Mouse (Mus musculus): ENCODE results near the gene Pxmp2. TPM values are rescaled to one million over a fixed set of nuclear protein-coding genes. Genes with fewer than 3 reads are reported as not detected.
A peak's percentile ranks its signal among the peaks of the same experiment; 100 is the strongest.

Pxmp2 gene
- polyA plus RNA-seq, 1 experiment from 2014 or later = 6.3 TPM

DNA sequence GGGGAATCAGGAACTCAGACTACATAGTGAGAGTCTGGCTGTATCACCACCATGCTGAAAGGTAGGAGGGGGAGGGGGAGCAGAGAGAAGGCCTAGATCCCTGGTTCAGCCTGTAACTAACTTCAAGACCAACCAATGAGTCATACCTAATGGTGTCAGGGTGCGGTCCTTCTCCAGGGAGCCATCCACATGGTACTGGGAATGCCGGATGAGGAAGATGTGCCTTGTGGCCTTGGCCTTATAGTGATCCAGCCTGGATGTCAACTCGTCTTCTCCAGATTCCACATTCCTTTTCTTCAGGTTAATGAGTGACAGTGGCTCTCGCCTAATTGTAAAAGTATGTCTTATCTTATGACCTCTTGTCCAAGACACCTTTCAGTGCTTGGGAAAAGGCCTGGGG lies 19.0 kb downstream of the Pxmp2 start:
- no peak for TF ChIP-seq CTCF (IDR thresholded peaks at IDR 0.05; ENCODE audit: low read depth)
- H3K4me3 ChIP-seq (ENCODE audit: low read depth, low read length) = no peak overlapping the region
- ATAC-seq = no peak

GRCm38 (mm10) chr5:110244091-110244490 lies 41.9 kb downstream of the Pxmp2 start:
- H3K27me3 ChIP-seq (replicated peaks; ENCODE audit: control insufficient read depth, insufficient read depth, low read length) = no peaks in the 10 kb centered on the region
- no peak overlapping the region for H3K4me2 ChIP-seq (replicated peaks; ENCODE audit: low read depth)
- peaks cover 87% of the 10 kb centered on the region for H3K36me3 ChIP-seq (ENCODE audit: control insufficient read depth, insufficient read depth)
- no peaks in the 10 kb centered on the region for H3K9me3 ChIP-seq (ENCODE audit: control insufficient read depth)
- no peak for ATAC-seq
- H3K9ac ChIP-seq (ENCODE audit: low read depth, low read length) = no peak overlapping the region
- H3K27ac ChIP-seq (ENCODE audit: low read depth, low read length) = no peak overlapping the region
- no peak for TF ChIP-seq CTCF (IDR thresholded peaks at IDR 0.05; ENCODE audit: low read depth)
- no peaks in the 10 kb centered on the region for H3K4me1 ChIP-seq (replicated peaks; ENCODE audit: control insufficient read depth, insufficient read depth, low read length)
- 72% methylated on average over 2 of the region's 2 CpGs for WGBS
- no peak overlapping the region for H3K4me3 ChIP-seq (ENCODE audit: low read depth, low read length)

More for the DNA sequence above, 19.0 kb downstream of the Pxmp2 start:
- no peak overlapping the region for H3K9ac ChIP-seq (ENCODE audit: low read depth, low read length)
- H3K27me3 ChIP-seq (replicated peaks; ENCODE audit: control insufficient read depth, insufficient read depth, low read length) = no peaks in the 10 kb centered on the region
- peaks cover 10% of the 10 kb centered on the region for H3K4me1 ChIP-seq (replicated peaks; ENCODE audit: control insufficient read depth, insufficient read depth, low read length)
- no peak overlapping the region for H3K27ac ChIP-seq (ENCODE audit: low read depth, low read length)
- H3K4me2 ChIP-seq (replicated peaks; ENCODE audit: low read depth) = no peak overlapping the region
- H3K9me3 ChIP-seq (ENCODE audit: control insufficient read depth) = no peaks in the 10 kb centered on the region
- WGBS = 54% methylated on average over 4 of the region's 4 CpGs
- H3K36me3 ChIP-seq (ENCODE audit: control insufficient read depth, insufficient read depth) = peaks cover 22% of the 10 kb centered on the region

GRCm38 (mm10) chr5:110232346-110232745 lies 53.6 kb downstream of the Pxmp2 start:
- 73% methylated on average over 6 of the region's 6 CpGs for WGBS
- ATAC-seq = no peak
- TF ChIP-seq CTCF (IDR thresholded peaks at IDR 0.05; ENCODE audit: low read depth) = no peak
- Histone ChIP-seq H3K9ac (ENCODE audit: low read depth, low read length) (no peak overlapping the region), H3K9me3 (ENCODE audit: control insufficient read depth) (no peaks in the 10 kb centered on the region), H3K4me2 (replicated peaks; ENCODE audit: low read depth) (peak overlapping the region; percentile 70), H3K4me1 (replicated peaks; ENCODE audit: control insufficient read depth, insufficient read depth, low read length) (no peaks in the 10 kb centered on the region), H3K27ac (ENCODE audit: low read depth, low read length) (no peak overlapping the region), H3K36me3 (ENCODE audit: control insufficient read depth, insufficient read depth) (peaks cover 16% of the 10 kb centered on the region), H3K27me3 (replicated peaks; ENCODE audit: control insufficient read depth, insufficient read depth, low read length) (no peaks in the 10 kb centered on the region), H3K4me3 (ENCODE audit: low read depth, low read length) (no peak overlapping the region)

DNA sequence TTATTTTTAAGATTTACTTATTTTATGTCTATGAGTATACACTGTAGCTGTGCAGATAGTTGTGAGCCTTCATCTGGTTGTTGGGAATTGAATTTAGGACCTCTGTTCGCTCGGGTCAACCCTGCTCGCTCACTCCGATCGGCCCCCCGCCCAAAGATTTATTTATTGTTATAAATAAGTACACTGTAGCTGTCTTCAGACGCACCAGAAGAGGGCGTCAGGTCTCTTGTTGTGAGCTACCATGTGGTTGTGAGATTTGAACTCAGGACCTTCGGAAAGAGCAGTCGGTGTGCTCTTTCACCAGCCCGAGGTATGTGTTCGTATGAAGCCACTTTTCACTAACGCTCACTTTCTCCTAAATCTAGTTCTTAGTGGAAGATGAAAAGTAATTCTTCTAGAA lies 54.3 kb downstream of the Pxmp2 start:
- no peaks in the 10 kb centered on the region for H3K4me1 ChIP-seq (replicated peaks; ENCODE audit: control insufficient read depth, insufficient read depth, low read length)
- peak overlapping the region; percentile 91 for H3K4me3 ChIP-seq (ENCODE audit: low read depth, low read length)
- no peaks in the 10 kb centered on the region for H3K27me3 ChIP-seq (replicated peaks; ENCODE audit: control insufficient read depth, insufficient read depth, low read length)
- ATAC-seq = no peak
- H3K4me2 ChIP-seq (replicated peaks; ENCODE audit: low read depth) = peak overlapping the region; percentile 70
- peak overlapping the region; percentile 89; the same call in 1 of the 2 replicates for H3K9ac ChIP-seq (ENCODE audit: low read depth, low read length)
- no peaks in the 10 kb centered on the region for H3K9me3 ChIP-seq (ENCODE audit: control insufficient read depth)
- H3K27ac ChIP-seq (ENCODE audit: low read depth, low read length) = no peak overlapping the region; the same call in 1 of the 2 replicates
- peaks cover 10% of the 10 kb centered on the region for H3K36me3 ChIP-seq (ENCODE audit: control insufficient read depth, insufficient read depth)
- TF ChIP-seq CTCF (IDR thresholded peaks at IDR 0.05; ENCODE audit: low read depth) = peak; percentile 44; the same call in 1 of the 2 replicates
- 39% methylated on average over 13 of the region's 13 CpGs for WGBS

DNA sequence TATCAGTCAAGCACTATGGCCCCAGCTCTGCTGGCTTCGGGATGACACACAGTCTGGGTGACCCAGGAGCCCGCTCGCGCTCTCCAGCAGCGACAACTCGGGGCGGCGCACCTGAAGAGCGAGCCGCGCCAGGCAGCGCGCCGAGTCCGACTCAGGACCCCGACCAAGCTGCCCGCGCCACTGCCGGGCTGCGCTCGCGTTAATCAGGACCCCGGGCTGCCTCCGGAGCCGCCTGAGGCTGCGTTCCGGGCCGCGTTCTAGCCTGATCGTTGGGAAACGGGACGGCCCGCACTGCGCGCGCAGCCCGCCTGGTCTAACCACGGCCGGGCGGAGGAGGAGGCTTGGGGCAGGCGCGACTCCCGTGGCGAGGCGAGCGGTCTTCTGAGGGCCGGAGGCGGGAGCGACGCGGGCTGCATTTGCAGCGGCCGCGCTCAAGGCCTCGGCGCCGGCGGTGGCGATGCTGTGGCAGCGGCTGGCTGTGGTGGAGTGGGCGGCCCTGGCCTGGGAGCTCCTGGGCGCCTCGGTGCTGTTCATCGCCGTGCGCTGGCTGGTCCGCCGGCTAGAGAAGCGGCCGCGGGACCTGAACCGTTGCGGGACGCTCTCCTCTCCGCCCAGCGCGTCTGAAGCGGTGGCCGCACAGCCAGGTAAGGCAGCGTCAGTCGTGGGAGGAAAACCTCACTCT lies 55.1 kb downstream of the Pxmp2 start, which contains the start of gene Ankle2:
Gene Ankle2, plus strand, starts transcription at position 225 of the 682 bp plus-strand sequence.
- H3K4me3 ChIP-seq (ENCODE audit: low read depth, low read length) = peak within 1 kb of the TSS; percentile 91
- WGBS = under 1% methylated on average over 77 of the region's 81 CpGs
- H3K27ac ChIP-seq (ENCODE audit: low read depth, low read length) = peak within 1 kb of the TSS; percentile 93
- TF ChIP-seq CTCF (IDR thresholded peaks at IDR 0.05; ENCODE audit: low read depth) = no peak
- H3K4me1 ChIP-seq (replicated peaks; ENCODE audit: control insufficient read depth, insufficient read depth, low read length) = no peaks in the 10 kb centered on the region
- ATAC-seq = peak; percentile 99
- H3K4me2 ChIP-seq (replicated peaks; ENCODE audit: low read depth) = peak within 1 kb of the TSS; percentile 70
- no peaks in the 10 kb centered on the region for H3K9me3 ChIP-seq (ENCODE audit: control insufficient read depth)
- H3K36me3 ChIP-seq (ENCODE audit: control insufficient read depth, insufficient read depth) = peaks cover 6% of the 10 kb centered on the region; the same call in 1 of the 2 replicates
- H3K27me3 ChIP-seq (replicated peaks; ENCODE audit: control insufficient read depth, insufficient read depth, low read length) = no peaks in the 10 kb centered on the region
- H3K9ac ChIP-seq (ENCODE audit: low read depth, low read length) = peak within 1 kb of the TSS; percentile 89

- Histone ChIP-seq H3K27me3 (replicated peaks; ENCODE audit: control insufficient read depth, insufficient read depth, low read length) (no peaks in the 10 kb centered on the region), H3K9me3 (ENCODE audit: control insufficient read depth) (no peaks in the 10 kb centered on the region), H3K9ac (ENCODE audit: low read depth, low read length) (peak overlapping the region; percentile 89), H3K4me3 (ENCODE audit: low read depth, low read length) (peak overlapping the region; percentile 91), H3K4me1 (replicated peaks; ENCODE audit: control insufficient read depth, insufficient read depth, low read length) (no peaks in the 10 kb centered on the region), H3K36me3 (ENCODE audit: control insufficient read depth, insufficient read depth) (peaks cover 6% of the 10 kb centered on the region; the same call in 1 of the 2 replicates), H3K4me2 (replicated peaks; ENCODE audit: low read depth) (peak overlapping the region; percentile 70), H3K27ac (ENCODE audit: low read depth, low read length) (peak overlapping the region; percentile 93)
- no peak for TF ChIP-seq CTCF (IDR thresholded peaks at IDR 0.05; ENCODE audit: low read depth)
- 5% methylated on average over 8 of the region's 8 CpGs for WGBS
- no peak for ATAC-seq
These were observed 55.6 kb downstream of the Pxmp2 start for GRCm38 (mm10) chr5:110230401-110230779.
